Mouse (Mus musculus) ES-E14 (cell line): ENCODE results near the gene AW549877. TPM values are rescaled to one million over a fixed set of nuclear protein-coding genes. Genes with fewer than 3 reads are reported as not detected.

Experiments
- DNase-seq: peaks from one replicate; pipeline ENCODE4 v3.0.0-alpha.2; 2013; ENCODE audit warnings: low read depth, low spot score
- H3K27ac ChIP-seq: 2 replicates; pipeline ENCODE4 v1.5.1; 2012; ENCODE audit warnings: low read depth, mild to moderate bottlenecking, low read length, moderate library complexity, mixed read lengths; ENCODE audit not compliant: poor library complexity, insufficient read depth, severe bottlenecking
- H3K36me3 ChIP-seq: 2 replicates; pipeline ENCODE4 v1.6.1; 2012; ENCODE audit warnings: mild to moderate bottlenecking, low read length, moderate library complexity, mixed read lengths; ENCODE audit not compliant: control insufficient read depth, poor library complexity, insufficient read depth, severe bottlenecking
- H3K4me1 ChIP-seq, 2 experiments: fragments of 150-350 bp in 1 of 2; sonication (generic) in 1 of 2; 2 replicates each; pipeline ENCODE4 v1.6.1; 2012; ENCODE audit warnings: low read length in 2 of 2, mild to moderate bottlenecking in 1 of 2, mixed read lengths in 1 of 2; ENCODE audit not compliant: control insufficient read depth in 2 of 2, insufficient read depth in 2 of 2, poor library complexity in 1 of 2
- H3K4me3 ChIP-seq, 2 experiments: fragments of 150-350 bp in 1 of 2; sonication (generic) in 1 of 2; 2 replicates each; pipeline ENCODE4 v1.5.1; 2012; ENCODE audit warnings: low read length in 2 of 2, low read depth in 1 of 2, mild to moderate bottlenecking in 1 of 2, mixed read lengths in 1 of 2; ENCODE audit not compliant: insufficient read depth in 1 of 2, poor library complexity in 1 of 2, severe bottlenecking in 1 of 2
- H3K9ac ChIP-seq: 2 replicates; pipeline ENCODE4 v1.6.1; 2012; ENCODE audit warnings: low read depth, mild to moderate bottlenecking, low read length, mixed read lengths; ENCODE audit not compliant: poor library complexity, insufficient read depth, severe bottlenecking
- H3K9me3 ChIP-seq: fragments of 150-350 bp; sonication (generic); 2 replicates; pipeline ENCODE4 v1.6.1; 2012; ENCODE audit warnings: low read depth, mild to moderate bottlenecking, low read length; ENCODE audit not compliant: control insufficient read depth, insufficient read depth
- CHD2 ChIP-seq: IDR thresholded peaks from 2 replicates; pipeline ENCODE4 v1.6.1; 2014; ENCODE audit warnings: mild to moderate bottlenecking, low read depth, low read length, inconsistent platforms
- HCFC1 ChIP-seq: IDR thresholded peaks from 2 replicates; pipeline ENCODE4 v1.6.1; 2012; ENCODE audit warnings: low read length, inconsistent platforms, borderline replicate concordance; ENCODE audit not compliant: insufficient read depth
- MAFK ChIP-seq: IDR thresholded peaks from 2 replicates; pipeline ENCODE4 v1.6.1; 2014; ENCODE audit warnings: mild to moderate bottlenecking, low read depth, low read length, inconsistent platforms; ENCODE audit not compliant: insufficient read depth
- ZC3H11A ChIP-seq: IDR thresholded peaks from 2 replicates; pipeline ENCODE4 v1.6.1; 2012; ENCODE audit warnings: low read depth, mild to moderate bottlenecking, inconsistent platforms, low read length, borderline replicate concordance
- ZNF384 ChIP-seq: IDR thresholded peaks from 2 replicates; pipeline ENCODE4 v1.6.1; 2012; ENCODE audit warnings: low read depth, low read length, inconsistent platforms
- in situ Hi-C, 2 experiments: fragments of 600-800 bp; cut with MboI; formaldehyde crosslinking; loops; one replicate each; pipeline ENCODE4 v1.15.1; 2025; ENCODE audit warnings: low sequenced_read_pairs in 2 of 2, inconsistent platforms in 1 of 2; ENCODE audit not compliant: unreplicated experiment in 2 of 2
- total RNA-seq: library from RNA; depleted of rRNA; stranded (reverse); fragments of 300-350 nt; gene quantifications from 2 replicates; pipeline ENCODE4 v1.2.3, GENCODE M21; 2012

The AW549877 gene
- total RNA-seq, 1 experiment, result 22.6 TPM

- Histone ChIP-seq H3K4me3 (peak within 1 kb of the TSS; percentile 78 to 95), H3K9me3 (no peaks in the 10 kb centered on the region), H3K4me1 (peaks cover 0 to 6% of the 10 kb centered on the region in 2 experiments; a peak in 2 of 4 replicates), H3K9ac (peak within 1 kb of the TSS; percentile 76), H3K27ac (0 out of 2 replicates have a peak within 1 kb of the TSS, but pooled peaks have one; percentile 21), H3K36me3 (no peaks in the 10 kb centered on the region)
- TF ChIP-seq HCFC1 (peak; percentile 56; the same call in 1 of the 2 replicates), ZNF384 (no peak)
- peak; percentile 76 for DNase-seq
- in situ Hi-C loops, result no loop called here
Measured at GRCm38 (mm10) chr15:4026231-4026773, 30.8 kb upstream of the AW549877 start, which contains the start of gene Oxct1. Oxct1 (plus strand) TSS chr15:4026383.

- Histone ChIP-seq H3K27ac (no peak overlapping the region), H3K4me3 (peak overlapping the region in 1 of 2 experiments; percentile 95; a peak in 2 of 4 replicates), H3K4me1 (peaks cover 0 to 6% of the 10 kb centered on the region in 2 experiments; a peak in 2 of 4 replicates), H3K9me3 (no peaks in the 10 kb centered on the region), H3K36me3 (no peaks in the 10 kb centered on the region), H3K9ac (no peak overlapping the region)
- TF ChIP-seq ZC3H11A (no peak), HCFC1 (no peak), ZNF384 (no peak), MAFK (no peak), CHD2 (no peak)
- in situ Hi-C loops, result no loop called here
- no peak for DNase-seq
Measured at GRCm38 (mm10) chr15:4025508-4025904, 30.0 kb upstream of the AW549877 start.

GRCm38 (mm10) chr15:4024726-4025507, 29.4 kb upstream of the AW549877 start:
- no peak for DNase-seq
- H3K27ac ChIP-seq, result no peak overlapping the region
- no peaks in the 10 kb centered on the region for H3K36me3 ChIP-seq
- TF ChIP-seq HCFC1 (no peak), ZC3H11A (no peak), CHD2 (no peak), ZNF384 (no peak), MAFK (no peak)
- H3K4me1 ChIP-seq, result peaks cover 0 to 6% of the 10 kb centered on the region in 2 experiments; a peak in 2 of 4 replicates
- H3K4me3 ChIP-seq, result no peak overlapping the region
- no peak overlapping the region for H3K9ac ChIP-seq
- in situ Hi-C loops, result no loop called here
- no peaks in the 10 kb centered on the region for H3K9me3 ChIP-seq

- DNase-seq, result no peak
- Histone ChIP-seq H3K4me1 (peaks cover 0 to 6% of the 10 kb centered on the region in 2 experiments; a peak in 2 of 4 replicates), H3K36me3 (no peaks in the 10 kb centered on the region), H3K4me3 (no peak overlapping the region), H3K9ac (no peak overlapping the region), H3K27ac (no peak overlapping the region), H3K9me3 (no peaks in the 10 kb centered on the region)
- TF ChIP-seq ZNF384 (no peak), CHD2 (no peak), HCFC1 (no peak)
- in situ Hi-C loops, result no loop called here
Measured at GRCm38 (mm10) chr15:4023747-4024146, 28.2 kb upstream of the AW549877 start.
